Mouse (Mus musculus): ENCODE data around the gene Chn2. TPM values are rescaled to one million over a fixed set of nuclear protein-coding genes. Genes with fewer than 3 reads are reported as not detected.

Chn2 gene
- polyA plus RNA-seq, 1 experiment: 9.5 TPM

DNA sequence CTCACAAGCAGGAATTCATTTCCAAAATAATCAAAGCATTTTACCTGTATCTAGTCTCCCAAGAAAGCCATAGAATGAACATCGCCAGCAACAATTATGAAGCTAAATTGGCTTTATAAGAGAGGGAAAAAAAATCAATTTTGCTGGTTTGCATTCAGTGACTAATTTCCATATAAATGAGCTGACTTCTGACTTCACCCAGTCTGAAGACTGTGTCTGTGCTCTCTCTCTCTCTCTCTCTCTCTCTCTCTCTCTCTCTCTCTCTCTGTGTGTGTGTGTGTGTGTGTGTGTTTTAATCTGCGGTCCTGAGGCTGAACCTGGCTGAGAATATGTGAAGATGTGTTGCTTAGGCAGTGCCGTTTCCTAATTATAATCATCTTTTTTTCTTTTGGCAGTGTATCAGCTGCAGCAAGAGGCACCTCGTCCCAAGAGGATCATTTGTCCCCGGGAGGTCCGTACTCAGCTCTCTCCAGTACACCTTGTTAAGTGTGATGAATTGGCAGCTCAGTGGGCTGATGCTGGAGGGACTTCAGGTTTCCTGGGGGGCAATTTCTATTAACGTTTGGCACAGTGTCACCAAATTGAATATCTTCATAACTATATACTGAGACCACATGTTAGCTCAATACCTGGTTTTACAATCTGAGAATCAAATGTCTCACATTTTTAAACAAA lies 154.4 kb downstream of the Chn2 start:
- Histone ChIP-seq H3K9me3 (peaks cover 7% of the 10 kb centered on the region), H3K4me1 (peaks cover 22% of the 10 kb centered on the region), H3K36me3 (replicated peaks; ENCODE audit: low read length) (no peaks in the 10 kb centered on the region), H3K4me3 (replicated peaks) (no peak overlapping the region), H3K27me3 (replicated peaks) (peaks cover 6% of the 10 kb centered on the region)
- no peak for TF ChIP-seq GATA1 (IDR thresholded peaks at IDR 0.05; ENCODE audit: borderline replicate concordance, low read length)

DNA sequence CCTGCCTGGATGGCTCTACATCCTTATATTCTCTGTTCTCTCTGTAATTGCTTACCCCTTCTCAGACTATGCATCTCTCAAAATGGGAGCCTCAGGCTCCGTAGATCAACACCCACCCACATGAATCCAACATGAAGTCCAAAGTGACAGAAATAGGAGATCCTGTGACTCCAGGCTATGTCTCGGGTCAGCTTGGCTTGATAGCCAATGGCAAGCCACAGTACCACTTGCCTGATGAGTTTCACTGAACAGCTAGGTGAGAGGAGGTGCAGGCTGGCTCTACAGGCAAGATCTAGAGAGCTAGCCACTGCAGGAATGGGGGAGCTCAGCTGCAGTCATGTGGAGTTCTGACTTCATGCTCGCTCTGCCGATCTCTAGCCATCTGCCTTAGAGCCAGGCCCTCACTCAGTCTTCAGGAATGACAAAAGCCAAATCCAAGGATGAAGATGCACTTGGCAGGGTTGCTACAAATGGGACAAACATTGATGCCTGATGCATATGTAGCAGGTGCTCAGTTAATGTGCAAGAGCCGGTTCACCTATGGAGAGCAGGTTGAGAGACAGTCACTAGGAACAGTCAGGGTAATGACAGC lies 158.6 kb downstream of the Chn2 start:
- H3K4me3 ChIP-seq (replicated peaks): no peak overlapping the region
- H3K9me3 ChIP-seq: no peaks in the 10 kb centered on the region
- TF ChIP-seq GATA1 (IDR thresholded peaks at IDR 0.05; ENCODE audit: borderline replicate concordance, low read length) (no peak), FLI1 (IDR thresholded peaks at IDR 0.05; ENCODE audit: low read length) (no peak)

DNA sequence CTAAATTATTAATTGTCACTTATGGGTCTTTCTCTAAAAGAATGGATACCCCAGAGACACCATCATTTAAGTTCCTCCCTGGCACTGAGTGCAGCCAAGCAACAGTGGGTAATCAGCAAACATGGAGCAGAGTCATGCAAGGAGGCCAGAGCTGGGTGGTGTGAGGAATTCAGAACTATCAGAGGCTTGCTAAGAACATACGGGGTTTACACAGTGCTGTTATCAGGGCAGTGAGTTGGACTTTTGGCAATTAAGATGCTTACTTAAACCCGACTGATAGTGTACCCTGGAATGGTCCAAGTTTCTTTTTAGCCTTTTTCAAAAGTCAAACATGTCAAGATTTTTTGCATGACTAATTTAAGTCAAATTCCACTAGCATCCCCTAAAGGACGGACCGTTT lies 160.2 kb downstream of the Chn2 start:
- H3K4me3 ChIP-seq (replicated peaks): no peak overlapping the region
- TF ChIP-seq FLI1 (IDR thresholded peaks at IDR 0.05; ENCODE audit: low read length) (no peak), GATA1 (IDR thresholded peaks at IDR 0.05; ENCODE audit: borderline replicate concordance, low read length) (no peak)
- peaks cover 6% of the 10 kb centered on the region for H3K27me3 ChIP-seq (replicated peaks)
- no peaks in the 10 kb centered on the region for H3K9me3 ChIP-seq
- peaks cover 58% of the 10 kb centered on the region for H3K4me1 ChIP-seq
- no peaks in the 10 kb centered on the region for H3K36me3 ChIP-seq (replicated peaks; ENCODE audit: low read length)

More for the DNA sequence above, 158.6 kb downstream of the Chn2 start:
- H3K36me3 ChIP-seq (replicated peaks; ENCODE audit: low read length): no peaks in the 10 kb centered on the region
- H3K4me1 ChIP-seq: peaks cover 45% of the 10 kb centered on the region
- H3K27me3 ChIP-seq (replicated peaks): peaks cover 6% of the 10 kb centered on the region

DNA sequence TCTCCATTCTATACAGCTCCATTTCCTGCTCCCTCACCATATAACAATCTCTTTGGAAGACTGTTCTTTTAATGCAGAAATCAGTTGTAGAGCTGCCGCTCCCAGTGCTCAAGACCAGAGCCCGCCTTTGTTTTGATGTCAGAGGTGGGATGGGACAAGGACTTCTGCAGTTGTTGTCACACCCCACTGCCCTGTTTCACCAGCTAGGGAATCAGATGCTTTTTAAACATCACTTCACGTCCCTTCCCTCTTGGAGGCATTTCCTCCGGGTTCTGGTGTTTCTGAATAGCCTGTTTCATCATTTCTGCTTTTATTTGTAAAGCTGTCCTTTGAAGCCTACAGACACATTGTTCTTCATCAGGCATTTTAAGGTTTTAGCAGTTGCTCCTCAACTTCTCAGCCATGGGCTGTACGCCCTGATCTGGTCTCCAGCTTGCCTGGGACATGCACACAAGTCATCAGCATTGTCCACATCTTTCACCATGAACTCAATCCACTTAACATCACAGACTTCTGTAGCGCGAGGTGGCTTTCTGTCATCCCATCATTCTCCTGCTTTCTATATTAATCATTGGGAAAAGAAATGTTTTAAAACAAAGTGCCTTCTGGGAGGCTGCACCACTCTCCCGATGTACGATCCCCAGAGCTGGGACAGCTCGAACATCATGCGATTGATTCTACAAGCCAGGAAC lies 160.8 kb downstream of the Chn2 start:
- no peaks in the 10 kb centered on the region for H3K36me3 ChIP-seq (replicated peaks; ENCODE audit: low read length)

DNA sequence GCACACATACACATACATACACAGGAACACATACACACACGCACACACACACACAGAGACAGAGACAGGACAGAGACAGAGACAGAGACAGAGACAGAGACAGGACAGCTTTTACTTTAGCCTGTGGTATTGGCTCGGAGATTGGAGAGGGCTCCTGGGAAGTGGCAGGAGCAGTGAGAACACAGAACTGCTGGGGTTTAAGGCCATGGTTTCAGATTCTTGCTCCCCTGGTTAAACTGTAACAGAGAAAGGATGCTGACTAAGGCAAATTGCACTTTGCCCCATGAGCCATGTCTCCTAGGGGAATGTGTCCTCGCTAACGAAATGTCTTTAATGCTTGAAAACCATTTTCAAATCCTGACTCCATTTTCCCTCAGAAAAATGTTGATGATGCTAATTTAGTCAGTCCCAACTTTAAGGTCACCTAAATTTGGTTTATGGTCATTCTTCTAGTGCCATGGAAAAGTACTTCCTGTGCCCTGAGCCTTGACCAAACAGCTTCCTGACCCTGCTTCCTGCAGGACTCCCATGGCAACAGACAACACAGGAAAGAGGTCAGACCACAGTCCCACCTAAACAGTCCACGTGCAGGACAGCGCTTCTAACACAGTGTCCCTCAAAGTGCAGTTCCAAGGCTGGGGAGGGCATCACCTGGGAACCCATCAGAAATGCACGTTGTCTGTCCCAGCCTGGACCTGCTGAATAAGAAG lies 163.1 kb downstream of the Chn2 start:
- TF ChIP-seq FLI1 (IDR thresholded peaks at IDR 0.05; ENCODE audit: low read length): no peak
- no peak for TF ChIP-seq GATA1 (IDR thresholded peaks at IDR 0.05; ENCODE audit: borderline replicate concordance, low read length)
- Histone ChIP-seq H3K4me1 (peaks cover 72% of the 10 kb centered on the region), H3K36me3 (replicated peaks; ENCODE audit: low read length) (no peaks in the 10 kb centered on the region), H3K27me3 (replicated peaks) (peaks cover 6% of the 10 kb centered on the region), H3K9me3 (no peaks in the 10 kb centered on the region), H3K4me3 (replicated peaks) (peak overlapping the region; percentile 4)

More for the DNA sequence above, 160.8 kb downstream of the Chn2 start:
- peaks cover 65% of the 10 kb centered on the region for H3K4me1 ChIP-seq
- no peak overlapping the region for H3K4me3 ChIP-seq (replicated peaks)
- TF ChIP-seq FLI1 (IDR thresholded peaks at IDR 0.05; ENCODE audit: low read length) (no peak), GATA1 (IDR thresholded peaks at IDR 0.05; ENCODE audit: borderline replicate concordance, low read length) (no peak)
- no peaks in the 10 kb centered on the region for H3K9me3 ChIP-seq
- H3K27me3 ChIP-seq (replicated peaks): peaks cover 6% of the 10 kb centered on the region

DNA sequence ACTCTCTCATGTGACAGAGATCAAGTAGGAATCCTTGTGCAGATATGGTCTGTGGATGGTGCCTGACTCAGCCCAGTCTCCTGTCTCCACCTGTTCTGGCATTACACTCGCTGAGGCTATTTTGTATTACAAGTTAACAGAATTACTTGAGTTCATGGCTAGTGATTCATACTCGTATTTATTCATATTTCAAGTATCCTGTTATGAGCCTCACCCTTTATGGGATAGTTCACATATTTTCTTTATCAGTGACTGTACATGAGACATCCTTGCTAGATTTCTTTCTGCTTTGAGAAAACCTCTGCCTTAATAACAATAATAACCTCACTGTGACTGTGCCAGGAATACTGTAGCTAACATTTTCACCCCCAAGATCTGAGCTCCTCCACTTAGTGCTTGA lies 164.0 kb downstream of the Chn2 start:
- H3K9me3 ChIP-seq: no peaks in the 10 kb centered on the region
- H3K27me3 ChIP-seq (replicated peaks): peaks cover under 1% of the 10 kb centered on the region
- no peak overlapping the region for H3K4me3 ChIP-seq (replicated peaks)
- TF ChIP-seq FLI1 (IDR thresholded peaks at IDR 0.05; ENCODE audit: low read length): no peak
- no peak for TF ChIP-seq GATA1 (IDR thresholded peaks at IDR 0.05; ENCODE audit: borderline replicate concordance, low read length)
- no peaks in the 10 kb centered on the region for H3K36me3 ChIP-seq (replicated peaks; ENCODE audit: low read length)
- H3K4me1 ChIP-seq: peaks cover 68% of the 10 kb centered on the region

DNA sequence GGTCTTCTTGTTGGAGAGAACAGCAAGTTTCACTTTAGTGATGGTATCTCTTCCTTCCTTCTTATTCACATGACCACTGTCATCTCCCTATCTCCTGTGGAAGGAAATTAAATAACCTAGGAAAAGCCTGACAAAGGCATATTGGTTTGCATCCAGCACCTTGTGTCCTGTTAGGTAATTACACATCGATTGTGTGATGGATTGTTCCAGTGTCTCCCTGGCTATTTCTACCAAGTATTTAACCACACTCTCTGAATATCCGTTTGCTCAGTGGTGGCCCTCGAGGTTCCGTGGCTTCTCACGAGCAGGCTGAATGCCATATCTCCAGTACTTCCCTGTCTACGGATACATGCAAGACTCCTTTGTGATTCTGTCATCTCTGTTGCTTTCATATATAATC lies 164.6 kb downstream of the Chn2 start:
- Histone ChIP-seq H3K36me3 (replicated peaks; ENCODE audit: low read length) (no peaks in the 10 kb centered on the region), H3K27me3 (replicated peaks) (no peaks in the 10 kb centered on the region), H3K4me3 (replicated peaks) (no peak overlapping the region), H3K4me1 (peaks cover 69% of the 10 kb centered on the region), H3K9me3 (no peaks in the 10 kb centered on the region)
- TF ChIP-seq FLI1 (IDR thresholded peaks at IDR 0.05; ENCODE audit: low read length): no peak
- TF ChIP-seq GATA1 (IDR thresholded peaks at IDR 0.05; ENCODE audit: borderline replicate concordance, low read length): no peak

DNA sequence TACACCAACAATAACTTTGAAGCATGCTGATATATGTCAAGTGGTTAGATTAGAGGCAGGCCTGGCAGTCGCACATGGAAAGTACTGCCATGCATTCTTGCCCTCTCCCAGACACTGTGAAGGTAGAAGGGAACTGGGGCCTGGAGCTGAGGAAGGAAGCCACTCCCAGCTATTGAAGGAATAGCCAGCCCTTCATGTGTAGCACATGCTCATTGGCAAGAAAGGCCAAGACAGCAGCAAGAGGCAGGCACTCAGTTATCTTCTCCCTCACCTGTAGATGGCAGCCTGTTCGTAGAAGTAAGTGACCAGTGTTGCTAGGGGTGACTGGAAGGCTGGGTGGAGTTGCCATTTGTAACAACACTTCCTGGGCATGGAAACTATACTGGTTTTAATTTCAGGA lies 165.6 kb downstream of the Chn2 start:
- TF ChIP-seq GATA1 (IDR thresholded peaks at IDR 0.05; ENCODE audit: borderline replicate concordance, low read length): no peak
- no peak for TF ChIP-seq FLI1 (IDR thresholded peaks at IDR 0.05; ENCODE audit: low read length)
- Histone ChIP-seq H3K4me1 (peaks cover 61% of the 10 kb centered on the region), H3K9me3 (0 out of 2 replicates have a peak, but pooled peaks cover under 1% of the 10 kb centered on the region), H3K36me3 (replicated peaks; ENCODE audit: low read length) (no peaks in the 10 kb centered on the region), H3K27me3 (replicated peaks) (no peaks in the 10 kb centered on the region), H3K4me3 (replicated peaks) (no peak overlapping the region)

DNA sequence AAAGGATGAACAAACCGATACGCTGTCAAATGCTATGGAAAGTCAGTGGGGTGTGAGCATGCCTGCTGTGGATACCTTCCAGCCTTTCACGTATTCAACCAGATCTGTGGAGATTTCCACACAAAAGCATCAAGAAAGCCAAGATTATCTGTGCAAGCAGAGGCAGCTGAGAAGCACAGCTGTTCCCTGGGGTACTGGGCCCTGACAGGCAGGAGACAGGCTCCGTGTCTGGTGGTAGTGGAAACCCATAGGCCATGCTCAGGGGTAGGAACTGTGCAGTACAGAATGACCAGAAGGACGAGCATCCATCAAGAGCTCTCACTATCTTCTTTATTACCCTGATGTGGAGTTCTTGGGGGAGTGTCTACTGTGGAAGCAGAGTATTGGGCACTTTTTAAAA lies 166.1 kb downstream of the Chn2 start:
- H3K4me1 ChIP-seq: peaks cover 55% of the 10 kb centered on the region
- H3K27me3 ChIP-seq (replicated peaks): no peaks in the 10 kb centered on the region
- TF ChIP-seq FLI1 (IDR thresholded peaks at IDR 0.05; ENCODE audit: low read length) (no peak), GATA1 (IDR thresholded peaks at IDR 0.05; ENCODE audit: borderline replicate concordance, low read length) (no peak)
- H3K4me3 ChIP-seq (replicated peaks): no peak overlapping the region
- no peaks in the 10 kb centered on the region for H3K36me3 ChIP-seq (replicated peaks; ENCODE audit: low read length)
- peaks cover 4% of the 10 kb centered on the region; the same call in 1 of the 2 replicates for H3K9me3 ChIP-seq
